Mouse (Mus musculus) urinary bladder, postnatal 4 days (tissue): ENCODE measurements around the gene Ly6g6e.
A peak's percentile ranks its signal among the peaks of the same experiment; 100 is the strongest.
"Not testable (repeated sequence)": the region's sequence is repeated elsewhere in the genome, so short reads cannot be mapped to it uniquely, and the experiment has no call there.

Source experiments
- DNase-seq, 2 experiments: peaks; one replicate each; pipeline ENCODE4 v3.0.0; 2021 to 2022; ENCODE audit warnings: low spot score in 2 of 2

Ly6g6e gene

DNA sequence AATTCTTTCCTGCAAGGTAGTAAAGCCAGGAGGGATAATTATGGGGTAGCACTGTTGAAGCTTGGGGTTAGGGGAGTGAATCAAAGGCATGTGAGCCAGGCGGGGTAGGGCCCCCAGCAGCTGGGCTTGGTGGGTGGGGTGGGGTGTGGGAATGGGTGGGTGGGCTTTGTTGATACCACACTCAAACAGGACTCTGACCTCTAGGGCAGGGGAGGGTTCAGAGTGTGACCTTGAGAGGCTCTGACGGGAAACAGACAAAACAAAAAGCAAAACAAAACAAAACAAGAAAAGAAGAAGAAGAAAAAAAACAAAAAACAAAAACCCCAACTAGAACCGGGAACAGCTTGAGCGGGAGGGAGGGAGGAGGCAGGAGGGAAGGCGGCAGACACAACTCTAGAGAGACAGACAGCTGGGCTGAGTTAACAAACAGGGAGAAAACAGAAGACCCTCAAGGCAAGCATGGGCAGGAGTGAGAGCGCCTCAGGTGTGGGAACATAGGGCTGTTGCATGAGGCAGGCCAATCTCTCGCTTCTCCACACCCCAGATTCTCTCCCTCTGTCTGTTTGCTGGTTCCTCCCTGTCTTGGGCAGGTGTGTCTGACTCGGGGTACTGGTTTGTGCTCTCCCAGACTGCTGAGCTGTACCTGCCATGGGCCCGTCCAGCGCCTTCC, at the start of gene Ly6g6e:
Gene Ly6g6e (plus strand): TSS at position 396 of the 670 bp plus-strand sequence.
- DNase-seq: no peak

DNA sequence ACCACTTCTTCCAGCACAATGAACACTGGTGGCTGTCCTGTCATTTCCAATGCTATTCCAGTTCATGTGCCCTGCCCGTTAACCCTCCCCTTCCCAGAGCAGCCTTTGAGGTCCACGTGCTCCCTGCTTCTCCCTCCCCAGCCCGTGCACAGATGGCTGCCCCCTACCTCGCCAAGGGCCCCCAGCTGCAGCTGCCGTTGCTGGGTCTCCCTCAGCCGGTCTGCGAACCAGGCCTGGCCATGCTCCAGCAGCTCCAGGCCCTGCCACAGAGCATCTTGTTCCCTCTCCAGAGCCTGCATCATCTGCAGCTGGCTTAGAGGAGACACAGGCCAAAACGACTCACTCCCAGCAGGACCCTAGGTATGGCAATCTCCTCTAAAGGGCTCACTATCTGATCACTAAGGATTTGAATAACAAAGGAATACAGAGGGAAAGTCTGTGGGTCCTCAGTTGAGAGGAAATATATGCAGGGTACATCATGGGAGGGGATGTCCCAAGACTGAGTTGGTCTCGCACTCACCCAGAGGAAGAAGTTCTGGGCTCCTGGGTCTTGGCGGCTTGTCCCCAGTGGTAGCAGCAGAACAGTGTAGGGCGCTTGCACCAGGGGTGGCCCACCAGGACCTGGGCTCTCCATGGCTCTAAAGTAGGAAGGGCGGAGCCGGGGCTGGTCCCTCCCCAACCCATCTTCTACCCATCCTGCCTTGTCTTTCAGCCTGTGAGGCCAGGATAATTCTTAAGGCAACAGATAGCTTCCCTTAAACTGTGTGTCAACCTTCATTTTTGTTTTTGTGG, 49.2 kb upstream of the Ly6g6e start, which contains the start of gene Sapcd1:
Gene Sapcd1 (minus strand): TSS at position 740 of the 792 bp plus-strand sequence.
- peak in 1 of 2 experiments; percentile 62 for DNase-seq

DNA sequence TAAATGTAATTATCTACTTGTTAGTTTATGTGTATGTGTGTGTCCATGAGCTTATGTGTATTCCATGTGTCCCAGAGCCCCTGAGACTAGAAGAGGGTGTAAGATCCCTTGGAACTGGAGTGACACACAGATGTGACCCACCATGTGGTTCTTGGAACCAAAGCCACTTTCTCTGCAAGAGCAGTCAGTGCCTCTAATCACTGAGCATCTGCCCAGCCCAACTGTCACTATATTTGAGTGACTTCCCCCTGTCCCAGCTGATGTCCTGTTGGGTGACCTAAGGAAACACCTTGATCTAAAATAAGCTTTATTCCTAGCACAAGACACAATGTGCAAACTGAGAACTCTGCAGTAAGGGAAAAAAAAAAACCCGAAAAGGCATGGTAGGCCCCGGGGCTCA, 48.4 kb upstream of the Ly6g6e start:
- no peak for DNase-seq

DNA sequence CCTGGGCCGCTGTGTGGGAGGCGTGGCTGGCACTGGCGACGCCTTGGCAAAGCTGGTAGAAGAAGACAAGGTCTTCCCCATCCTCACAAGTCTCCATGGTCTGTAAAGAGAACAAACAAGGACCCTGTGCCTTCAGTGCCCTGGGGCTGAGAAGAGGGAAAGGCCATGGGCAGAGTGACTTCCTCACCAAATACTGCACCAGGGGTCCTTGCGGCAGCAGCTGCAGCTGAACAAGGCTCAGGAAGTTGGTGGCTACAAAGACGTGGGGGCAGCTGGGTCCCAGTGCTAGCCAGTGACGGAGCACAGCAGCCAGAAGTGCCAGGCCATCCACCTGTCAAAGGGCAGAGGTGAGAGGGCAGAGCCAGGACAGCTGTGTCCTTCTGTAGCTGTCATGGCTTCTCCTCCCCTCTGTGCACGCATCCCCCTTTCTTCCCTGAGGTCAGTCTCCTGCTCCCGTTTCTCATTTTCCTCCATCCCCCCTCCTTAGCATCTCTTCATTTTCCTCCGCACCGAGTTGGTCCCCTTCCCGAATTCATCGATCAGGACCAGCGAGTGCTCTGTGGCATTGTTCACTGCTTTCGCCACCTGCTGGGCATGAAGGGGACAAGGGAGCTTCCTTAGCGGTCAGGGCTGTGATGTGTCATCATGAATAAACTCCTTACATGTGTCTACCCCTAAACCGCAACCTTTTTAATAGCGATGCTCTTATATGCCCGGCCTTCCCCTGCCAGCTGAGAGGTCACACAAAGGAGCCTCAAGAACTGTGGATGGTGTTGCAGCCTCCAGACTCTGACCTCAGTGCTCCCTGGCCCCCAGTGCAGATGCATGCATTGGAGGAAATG, 46.8 kb upstream of the Ly6g6e start:
- DNase-seq: peak in 1 of 2 experiments; percentile 17

DNA sequence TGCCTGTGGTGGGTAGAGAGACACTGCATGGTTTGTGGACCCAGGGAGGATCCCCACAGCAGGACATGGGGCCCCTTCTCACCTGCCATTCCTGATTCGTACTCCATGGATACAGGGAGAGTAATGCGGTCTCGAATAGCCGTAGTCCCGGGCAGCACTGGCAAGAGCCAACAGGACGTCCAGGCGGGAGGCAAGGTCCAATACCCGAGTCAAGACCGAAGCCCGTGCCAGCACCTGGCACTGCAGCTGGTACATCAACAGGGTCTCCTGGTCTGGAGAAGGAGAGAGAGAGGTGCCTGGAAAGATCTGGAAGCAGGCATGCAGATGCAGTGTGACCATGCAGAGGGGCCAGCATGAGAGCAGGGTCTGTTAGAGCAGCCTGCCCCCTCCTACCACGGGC, 45.4 kb upstream of the Ly6g6e start:
- no peak for DNase-seq

DNA sequence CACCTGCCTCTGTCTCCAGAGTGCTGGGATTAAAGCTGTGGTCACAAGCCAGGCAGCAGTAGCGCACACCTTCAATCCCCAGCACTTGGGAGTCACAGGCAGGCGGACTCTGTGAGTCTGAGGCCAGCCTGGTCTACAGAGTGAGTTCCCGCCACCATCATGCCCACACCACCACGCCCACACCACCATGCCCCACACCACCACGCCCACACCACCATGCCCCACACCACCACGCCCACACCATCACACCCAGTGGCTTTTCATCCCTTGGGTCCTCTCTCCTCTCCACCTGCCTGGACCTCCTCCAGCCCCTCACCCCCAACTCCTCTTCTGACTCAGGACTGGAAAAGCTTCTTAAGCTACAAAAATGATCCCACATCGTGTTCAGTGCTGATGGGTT, 44.8 kb upstream of the Ly6g6e start:
- DNase-seq: no peak

DNA sequence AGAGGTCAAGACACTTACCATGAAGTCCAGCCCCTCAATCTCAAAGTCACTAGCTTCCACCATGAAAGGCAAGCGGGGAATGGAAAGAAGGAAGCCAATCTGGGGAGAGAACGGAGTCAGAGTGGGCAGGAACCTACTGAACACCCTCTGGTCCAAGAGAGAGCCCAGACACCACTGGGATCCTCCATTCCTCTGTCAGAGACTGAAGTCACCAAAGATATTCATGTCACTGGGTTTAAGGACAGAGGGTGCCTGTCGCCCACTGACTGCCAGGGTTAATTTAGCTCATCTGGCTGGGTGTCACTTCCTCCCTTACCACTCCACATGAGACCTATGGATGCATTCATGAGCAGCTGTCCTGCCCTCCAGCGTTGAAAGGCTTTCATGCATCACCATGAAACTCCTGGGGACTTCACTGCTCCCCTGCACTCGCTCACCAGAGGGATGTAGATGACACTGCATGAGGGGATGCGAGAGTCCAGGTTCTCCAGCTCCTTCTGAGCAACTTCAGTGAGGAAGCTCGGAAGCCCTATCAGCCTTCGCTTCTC, 44.3 kb upstream of the Ly6g6e start:
- no peak for DNase-seq

DNA sequence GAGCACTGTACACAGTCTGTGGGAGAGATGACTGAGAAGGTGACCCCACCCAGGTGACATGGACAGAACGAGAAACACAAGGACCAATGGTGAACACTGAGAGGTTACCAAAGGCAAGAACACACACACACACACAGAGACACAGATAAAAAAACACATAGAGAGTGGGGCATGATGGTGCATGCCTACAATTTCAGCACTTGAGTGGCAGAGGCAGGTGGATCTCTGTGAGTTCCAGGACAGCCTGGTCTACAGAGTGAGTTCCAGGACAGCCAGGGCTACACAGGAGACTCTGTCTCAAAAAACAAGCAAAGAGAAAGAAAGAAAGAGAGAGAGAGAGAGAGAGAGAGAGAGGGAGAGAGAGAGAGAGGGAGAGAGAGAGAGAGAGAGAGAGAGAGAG, 43.0 kb upstream of the Ly6g6e start:
- not testable (repeated sequence) for DNase-seq

DNA sequence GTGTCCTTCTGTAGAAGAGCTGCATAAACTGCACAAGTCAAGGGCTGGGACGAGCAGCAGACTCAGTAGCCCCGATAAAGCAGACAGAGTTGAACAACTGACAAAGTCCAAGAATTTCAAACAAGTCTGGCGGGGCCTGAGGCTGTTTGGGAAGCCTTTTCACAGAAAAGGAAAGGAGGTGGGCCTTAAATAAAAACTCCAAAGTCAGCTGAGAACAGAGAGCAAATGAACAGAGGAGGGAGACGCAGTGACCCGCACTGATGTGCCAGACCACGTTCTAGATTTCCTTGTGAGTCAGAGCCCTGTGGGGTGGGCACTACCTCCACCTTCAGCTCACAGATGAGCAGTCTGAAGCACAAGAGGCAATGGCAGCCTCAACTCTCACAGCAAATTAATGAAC, 41.8 kb upstream of the Ly6g6e start:
- DNase-seq: no peak

DNA sequence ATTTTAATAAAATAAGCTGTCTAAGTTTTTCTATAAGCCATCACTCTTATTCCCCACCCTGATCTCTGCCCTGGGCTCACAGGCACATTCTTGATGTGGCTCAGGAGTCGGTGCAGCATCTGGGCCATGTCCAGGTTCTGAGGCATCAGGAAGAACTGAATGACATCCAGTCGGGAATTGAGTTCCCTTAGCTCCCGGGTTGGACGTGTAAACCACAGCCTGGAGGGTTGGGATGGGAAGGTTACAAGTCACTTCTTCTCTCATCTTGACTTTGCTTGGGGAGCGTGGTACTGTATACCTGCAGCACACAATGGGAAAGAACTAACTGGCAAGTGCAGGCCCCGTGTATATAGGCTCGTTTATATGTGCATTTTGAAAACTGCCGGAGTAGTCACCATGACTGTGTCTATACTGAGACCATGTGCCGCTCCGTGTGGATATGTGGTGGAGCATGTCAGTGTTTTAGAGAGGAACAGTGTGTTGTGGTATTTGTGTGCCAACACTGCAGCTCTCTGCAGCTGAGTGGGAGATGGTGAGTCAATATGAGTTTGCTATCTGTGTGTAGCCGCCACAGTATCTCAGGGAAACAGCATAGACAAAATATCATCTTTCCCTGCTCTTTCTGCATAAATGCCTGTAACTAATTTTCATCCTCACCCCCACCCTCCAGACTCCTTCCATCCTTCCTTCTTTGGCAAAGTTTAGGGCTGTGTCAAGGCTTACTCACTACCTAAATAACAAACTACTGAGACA, 37.4 kb upstream of the Ly6g6e start:
- no peak for DNase-seq

DNA sequence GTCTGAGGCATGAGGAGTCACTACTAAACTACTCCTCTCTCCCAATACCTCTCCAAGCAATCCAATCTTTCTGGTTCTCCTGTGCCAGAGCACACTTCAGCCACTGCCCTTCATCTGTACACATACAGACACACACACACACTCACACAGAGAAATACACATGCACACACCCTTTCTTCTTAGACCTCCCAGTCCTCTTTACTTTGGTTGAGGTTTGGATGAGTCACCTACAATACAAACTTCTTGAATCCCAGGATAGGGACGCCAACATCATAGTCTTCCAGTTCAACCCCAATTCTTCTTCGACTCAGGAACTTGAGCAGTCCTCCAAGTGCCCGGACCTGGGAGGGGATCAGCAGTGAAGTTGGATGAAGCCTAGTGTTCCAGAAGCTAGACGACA, 32.9 kb upstream of the Ly6g6e start:
- no peak for DNase-seq

DNA sequence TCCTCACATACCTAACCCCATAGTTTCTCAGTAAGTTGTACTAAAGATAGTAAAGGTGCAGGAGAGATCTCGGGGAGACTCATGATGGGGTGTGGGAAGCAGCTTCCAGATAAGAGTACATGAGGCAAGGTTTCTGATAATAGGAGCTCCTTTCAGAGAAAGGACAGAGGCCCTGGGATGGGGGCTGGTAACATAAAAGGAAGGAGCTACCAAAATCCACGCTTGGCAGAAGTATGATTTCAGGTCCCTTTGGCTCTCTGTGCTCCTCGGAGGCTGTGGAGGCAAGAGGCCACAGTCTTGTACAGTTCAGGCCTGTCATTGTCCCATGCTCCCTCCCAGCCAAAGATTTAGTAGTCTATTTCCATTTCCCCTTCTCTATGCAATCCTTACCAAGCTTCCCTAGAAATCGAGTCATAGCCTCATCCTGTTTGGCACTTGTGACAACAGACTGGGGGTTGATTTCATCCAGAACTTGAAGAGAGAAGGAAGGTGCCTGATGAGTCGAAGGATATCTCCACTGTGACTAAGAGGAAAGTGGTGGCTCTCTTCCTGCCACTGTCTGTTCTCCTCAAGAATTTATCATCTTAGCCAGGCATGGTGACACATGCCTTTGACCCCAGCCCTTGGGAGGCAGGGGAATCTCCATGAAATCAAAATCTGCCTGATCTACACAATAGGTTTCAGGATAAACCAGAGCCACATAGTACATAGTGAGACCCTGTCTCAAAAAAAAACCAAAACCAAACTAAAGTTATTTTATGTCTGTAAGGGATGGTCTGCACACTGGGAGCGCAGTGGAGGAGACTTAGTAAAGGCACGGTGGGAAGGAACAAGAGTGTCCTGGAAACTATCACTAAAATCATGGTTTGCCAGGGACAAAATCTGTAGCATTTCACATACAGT, 31.5 kb upstream of the Ly6g6e start:
- DNase-seq: no peak

DNA sequence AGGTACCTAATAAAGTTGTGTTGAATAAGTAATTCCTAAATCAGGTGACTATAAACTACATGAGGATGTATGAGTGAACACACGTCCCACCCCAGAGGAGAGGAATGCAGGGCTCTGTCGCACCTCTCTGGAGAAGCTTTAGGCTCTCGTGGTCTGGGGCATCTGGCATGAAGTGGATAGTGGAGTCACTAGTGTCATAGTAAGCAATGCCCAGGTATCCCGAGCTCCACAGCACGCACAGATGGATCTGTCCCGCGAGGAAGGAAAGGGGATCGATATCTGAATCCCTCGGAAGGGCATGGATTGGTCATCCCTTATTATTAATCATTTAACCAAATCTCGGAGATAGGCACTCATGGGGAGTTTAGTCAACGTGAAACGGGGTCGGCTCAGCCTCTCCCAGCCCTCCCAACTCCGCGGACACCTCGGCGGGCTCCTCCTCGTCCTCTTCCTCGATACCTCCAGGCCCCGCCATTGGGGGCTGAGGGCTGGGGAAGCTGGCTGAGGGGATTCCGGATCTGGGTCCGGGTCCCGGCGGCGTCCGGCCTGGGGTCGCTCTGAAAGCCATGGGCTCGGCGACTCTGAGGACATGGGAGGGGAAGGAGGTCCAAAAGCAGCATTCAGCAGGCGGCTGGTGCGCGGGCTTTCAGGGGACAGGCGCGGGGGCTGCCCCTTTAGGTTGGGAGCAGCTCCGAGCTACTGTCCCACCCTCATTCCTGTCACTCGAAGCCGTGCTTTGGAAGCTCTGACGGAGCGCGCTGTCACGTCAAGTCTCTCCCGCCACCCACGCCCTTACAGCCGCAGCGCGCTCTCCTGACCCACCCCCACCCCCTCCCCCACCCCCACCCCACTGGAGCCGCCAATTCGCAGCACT, 30.7 kb upstream of the Ly6g6e start:
- DNase-seq: no peak

DNA sequence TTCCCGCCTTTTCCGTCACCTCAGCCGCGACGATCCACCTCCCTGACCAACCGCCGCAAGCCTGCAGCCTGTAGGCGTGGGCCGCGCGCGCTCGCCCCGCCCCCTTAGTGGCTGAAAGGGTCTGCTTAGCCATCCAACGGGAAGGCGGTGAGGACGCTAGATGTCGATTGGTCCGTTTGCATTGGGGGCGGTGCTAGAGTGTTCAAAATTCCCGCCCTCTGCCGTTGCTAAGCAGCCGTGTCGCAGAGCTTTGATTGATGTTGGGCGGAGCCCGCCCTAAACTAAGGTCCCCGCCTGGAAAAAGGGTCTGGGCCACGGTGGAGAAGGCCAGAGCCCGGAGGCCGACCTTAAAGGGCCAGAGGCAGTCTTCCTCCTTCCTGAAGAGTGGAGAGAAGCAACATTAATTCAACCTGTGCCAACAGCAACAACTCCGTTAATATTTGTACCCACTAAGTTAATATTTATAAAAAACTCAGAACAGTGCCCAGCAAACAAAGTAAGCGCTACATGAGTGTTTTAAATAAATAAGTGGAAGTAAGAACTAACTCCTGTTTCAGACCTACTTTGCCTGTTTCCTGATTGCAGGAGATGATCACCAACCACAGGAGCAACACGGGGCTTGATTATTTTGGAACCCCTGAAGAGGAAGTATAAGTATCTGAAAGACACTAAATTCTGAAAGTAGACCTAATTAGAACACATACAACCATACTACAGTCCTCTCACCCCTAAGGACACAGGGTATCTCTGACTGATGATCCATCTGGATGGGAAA, 29.8 kb upstream of the Ly6g6e start, which contains the start of gene Msh5:
Gene Msh5 (minus strand): TSS at position 65 of the 775 bp plus-strand sequence.
- DNase-seq: peak; percentile 96

DNA sequence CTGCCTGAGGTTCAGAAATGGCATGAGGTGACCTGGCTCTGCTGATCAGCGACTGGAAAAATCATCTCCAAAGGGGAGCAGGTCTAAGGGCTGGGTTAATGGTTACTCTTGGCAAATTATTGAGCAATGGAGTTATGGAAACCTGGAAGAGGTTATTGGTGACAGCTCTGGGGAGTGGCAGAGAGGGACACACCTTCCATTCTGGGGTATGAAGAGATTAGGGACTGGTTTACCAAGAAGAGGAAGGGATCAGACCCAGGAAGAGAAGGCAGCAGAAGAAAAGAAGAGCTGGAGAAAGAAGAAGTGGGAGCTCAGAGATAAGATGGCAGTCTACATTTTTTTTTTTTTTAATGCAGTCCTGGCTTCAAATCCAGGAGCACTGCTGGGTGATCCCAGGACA, 29.0 kb upstream of the Ly6g6e start:
- DNase-seq: no peak

DNA sequence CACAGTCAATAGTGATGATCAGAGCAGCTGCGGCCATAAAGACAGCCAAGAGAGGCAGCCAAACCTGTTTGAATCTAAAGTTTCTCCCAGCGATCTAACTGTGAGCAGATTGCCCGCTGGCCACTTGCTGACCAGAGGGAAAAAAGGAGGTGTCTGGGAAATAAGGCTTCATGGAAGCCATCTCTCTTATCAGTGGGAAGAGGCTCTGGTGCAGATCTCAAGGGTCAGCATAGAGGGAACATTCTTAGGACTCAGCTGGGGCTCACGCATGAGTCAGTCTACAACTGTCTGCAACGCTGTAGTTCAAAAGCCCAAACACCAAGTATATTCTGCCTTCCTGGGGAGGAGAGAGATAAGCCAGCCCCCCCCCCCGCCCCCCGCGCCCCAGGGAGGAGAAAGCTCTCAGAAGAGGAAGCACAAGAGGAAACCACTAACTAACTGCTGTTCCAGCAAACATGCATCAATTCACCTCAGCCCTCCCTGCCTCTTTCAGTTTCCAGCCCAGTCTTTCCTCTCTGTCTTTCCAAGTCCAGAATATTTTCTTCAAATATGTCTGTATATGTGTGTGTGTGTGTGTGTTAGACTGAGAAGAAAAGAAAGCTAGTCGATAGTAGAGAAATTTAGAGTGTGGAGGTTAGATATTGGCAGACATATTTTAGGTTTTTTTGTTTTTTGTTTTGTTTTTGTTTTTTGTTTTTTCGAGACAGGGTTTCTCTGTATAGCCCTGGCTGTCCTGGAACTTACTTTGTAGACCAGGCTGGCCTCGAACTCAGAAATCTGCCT, 28.4 kb upstream of the Ly6g6e start:
- DNase-seq: no peak

DNA sequence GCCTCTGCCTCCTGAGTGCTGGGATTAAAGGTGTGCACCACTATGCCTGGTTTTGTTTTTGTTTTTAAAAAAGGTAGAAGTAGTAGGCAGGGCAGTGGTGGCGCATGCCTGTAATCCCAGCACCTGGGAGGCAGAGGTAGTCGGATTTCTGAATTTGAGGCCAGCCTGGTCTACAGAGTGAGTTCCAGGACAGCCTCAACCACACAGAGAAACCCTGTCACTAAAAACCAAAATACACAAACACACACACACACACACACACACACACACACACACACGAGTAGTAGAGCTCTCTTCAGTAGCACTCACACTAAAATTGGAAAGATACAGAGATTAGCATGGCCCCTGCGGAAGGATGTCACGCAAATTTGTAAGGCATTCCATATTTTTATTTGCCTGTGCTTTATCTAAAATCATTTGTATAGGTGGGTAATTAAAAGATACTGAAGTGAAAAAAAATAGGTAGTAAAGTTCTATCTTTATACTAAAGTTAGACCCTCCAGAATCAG, 27.7 kb upstream of the Ly6g6e start:
- no peak for DNase-seq
